Mouse (Mus musculus) neural tube, embryonic 12.5 days (tissue): ENCODE results near the gene Cisd1. TPM values are rescaled to one million over a fixed set of nuclear protein-coding genes. Genes with fewer than 3 reads are reported as not detected.
A peak's percentile ranks its signal among the peaks of the same experiment; 100 is the strongest.

Experiments
- ATAC-seq: fragments of 200-750 bp; cut with Nextera tagmentation; 2 replicates; pipeline ENCODE4 v1.8.0; 2017; ENCODE audit warnings: low read depth, mild to moderate bottlenecking, moderate TSS enrichment, moderate library complexity; ENCODE audit not compliant: low FRiP score
- H3K27ac ChIP-seq: fragments of 300-500 bp; sonication (generic); 2 replicates; pipeline ENCODE4 v1.5.1; 2016
- H3K27me3 ChIP-seq: fragments of 300-500 bp; sonication (generic); replicated peaks from 2 replicates; pipeline ENCODE4 v1.6.1; 2016; ENCODE audit warnings: mild to moderate bottlenecking
- H3K36me3 ChIP-seq: fragments of 300-500 bp; sonication (generic); 2 replicates; pipeline ENCODE4 v1.6.1; 2016; ENCODE audit warnings: mild to moderate bottlenecking
- H3K4me1 ChIP-seq: fragments of 300-500 bp; sonication (generic); 2 replicates; pipeline ENCODE4 v1.6.1; 2016
- H3K4me2 ChIP-seq: fragments of 300-500 bp; sonication (generic); replicated peaks from 2 replicates; pipeline ENCODE4 v1.6.1; 2016; ENCODE audit warnings: mild to moderate bottlenecking
- H3K4me3 ChIP-seq: fragments of 300-500 bp; sonication (generic); 2 replicates; pipeline ENCODE4 v1.5.1; 2016
- H3K9ac ChIP-seq: fragments of 300-500 bp; sonication (generic); 2 replicates; pipeline ENCODE4 v1.6.1; 2016; ENCODE audit warnings: mild to moderate bottlenecking
- H3K9me3 ChIP-seq: fragments of 300-500 bp; sonication (generic); 2 replicates; pipeline ENCODE4 v1.6.1; 2016; ENCODE audit warnings: mild to moderate bottlenecking
- WGBS: fragments of 180-500 bp; shearing (Covaris S2); methylation state at CpG from one replicate; pipeline ENCODE4 v1.1.7; 2016; 5-methylcytosine and 5-hydroxymethylcytosine counted together
- polyA plus RNA-seq: library from polyadenylated mRNA; unstranded; fragments of >200 nt; fragmentation: Nextera tagmentation; extraction: Ambion mirVana; gene quantifications from 2 replicates; pipeline ENCODE4 v1.2.1, GENCODE M21; 2016

The Cisd1 gene
- polyA plus RNA-seq, 1 experiment from 2014 or later = 163 TPM

GRCm38 (mm10) chr10:71284131-71284510, 60.6 kb downstream of the Cisd1 start:
- 9% methylated on average over 8 of the region's 8 CpGs for WGBS
- H3K36me3 ChIP-seq = no peaks in the 10 kb centered on the region
- H3K9me3 ChIP-seq = no peaks in the 10 kb centered on the region
- peak overlapping the region; percentile 89 for H3K4me3 ChIP-seq
- peak overlapping the region; percentile 60 for H3K27ac ChIP-seq
- H3K9ac ChIP-seq = peak overlapping the region; percentile 95
- no peak for ATAC-seq
- H3K27me3 ChIP-seq = no peaks in the 10 kb centered on the region
- peak overlapping the region; percentile 70 for H3K4me2 ChIP-seq
- peaks cover 23% of the 10 kb centered on the region for H3K4me1 ChIP-seq

Other genes starting within 250 kb of the Cisd1 start
- gene Bicc1, start 185.3 kb downstream of the Cisd1 start, polyA plus RNA-seq = 7.2 and 7.7 TPM in 2 replicates
- gene Tfam, start 106.7 kb downstream of the Cisd1 start, polyA plus RNA-seq = 69.5 and 75.8 TPM in 2 replicates
- gene Ube2d1, start 59.7 kb downstream of the Cisd1 start, polyA plus RNA-seq = 158 and 177 TPM in 2 replicates
- 22.1 and 23.2 TPM in 2 replicates for gene Ipmk, start 2.8 kb upstream of the Cisd1 start, polyA plus RNA-seq